Mouse (Mus musculus): ENCODE data around the gene Bnip2. TPM values are rescaled to one million over a fixed set of nuclear protein-coding genes. Genes with fewer than 3 reads are reported as not detected.

The Bnip2 gene
- polyA plus RNA-seq, 1 experiment from 2014 or later, result 85.2 TPM

DNA sequence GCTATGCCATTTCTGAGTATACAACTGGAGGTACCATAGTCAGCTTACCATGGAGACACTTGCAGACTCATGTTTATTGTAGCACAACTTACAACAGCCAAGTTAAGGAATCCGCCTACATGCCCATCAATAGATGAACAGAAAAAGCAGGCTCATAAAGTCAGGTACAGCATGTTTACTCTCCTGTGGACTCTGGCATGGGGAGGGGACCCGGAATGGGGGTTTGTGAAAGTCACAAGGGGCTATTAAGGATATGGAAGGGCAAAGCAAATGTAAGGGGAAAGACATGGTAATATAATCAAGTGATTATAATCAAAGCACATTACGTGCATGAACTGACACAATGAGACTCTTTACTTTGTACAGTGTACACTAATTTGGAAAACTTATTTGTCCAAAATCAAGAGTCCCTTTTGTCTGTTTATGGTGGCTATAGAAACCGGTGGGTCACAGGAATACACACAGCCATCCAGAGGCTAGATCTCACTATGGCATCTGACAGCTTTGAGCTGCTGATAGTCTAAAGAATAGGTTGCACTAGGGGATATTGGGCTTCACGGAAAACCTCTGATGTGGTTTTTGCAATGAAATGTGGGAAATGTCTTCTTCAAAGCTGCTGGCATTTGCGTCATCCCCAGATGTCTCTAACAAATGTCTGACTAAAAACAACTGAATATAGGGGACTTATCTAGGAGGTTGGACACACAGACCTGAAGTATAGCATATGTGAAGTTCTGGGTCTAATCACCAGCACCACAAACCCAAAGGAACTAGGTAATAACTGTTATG is 50.5 kb downstream of the Bnip2 start:
- no peak for ATAC-seq (ENCODE audit: low FRiP score)
- Histone ChIP-seq H3K36me3 (no peaks in the 10 kb centered on the region), H3K4me1 (replicated peaks) (no peaks in the 10 kb centered on the region), H3K4me2 (no peak overlapping the region), H3K27ac (no peak overlapping the region), H3K9me3 (no peaks in the 10 kb centered on the region; the same call in 1 of the 2 replicates), H3K4me3 (no peak overlapping the region), H3K27me3 (no peaks in the 10 kb centered on the region), H3K9ac (no peak overlapping the region)
- 93% methylated on average over 6 of the region's 6 CpGs for WGBS

DNA sequence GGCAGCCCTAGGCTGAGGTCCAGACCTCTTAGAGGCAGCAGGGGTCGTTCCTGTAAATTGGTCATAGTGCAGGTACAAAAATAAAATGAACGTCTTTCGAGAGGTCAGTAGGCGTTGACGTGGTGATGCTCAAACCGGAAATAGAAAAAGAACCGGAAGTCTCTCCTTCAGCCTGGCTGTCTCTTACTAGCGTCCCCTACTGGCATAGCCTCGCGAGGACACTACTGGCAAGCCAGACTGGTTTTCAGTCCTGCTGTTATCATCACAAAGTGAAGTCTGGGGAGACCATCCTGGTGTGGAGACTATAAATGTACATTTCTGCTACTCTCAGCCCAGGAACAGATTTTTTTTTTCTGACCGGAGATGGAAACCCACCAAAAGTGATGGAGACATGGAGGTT is 51.3 kb downstream of the Bnip2 start:
- no peak overlapping the region for H3K4me2 ChIP-seq
- no peak overlapping the region for H3K27ac ChIP-seq
- no peak for ATAC-seq (ENCODE audit: low FRiP score)
- H3K4me1 ChIP-seq (replicated peaks), result no peaks in the 10 kb centered on the region
- H3K27me3 ChIP-seq, result no peaks in the 10 kb centered on the region
- no peaks in the 10 kb centered on the region for H3K36me3 ChIP-seq
- no peak overlapping the region for H3K9ac ChIP-seq
- 85% methylated on average over 11 of the region's 11 CpGs for WGBS
- no peak overlapping the region for H3K4me3 ChIP-seq
- H3K9me3 ChIP-seq, result no peaks in the 10 kb centered on the region; the same call in 1 of the 2 replicates

DNA sequence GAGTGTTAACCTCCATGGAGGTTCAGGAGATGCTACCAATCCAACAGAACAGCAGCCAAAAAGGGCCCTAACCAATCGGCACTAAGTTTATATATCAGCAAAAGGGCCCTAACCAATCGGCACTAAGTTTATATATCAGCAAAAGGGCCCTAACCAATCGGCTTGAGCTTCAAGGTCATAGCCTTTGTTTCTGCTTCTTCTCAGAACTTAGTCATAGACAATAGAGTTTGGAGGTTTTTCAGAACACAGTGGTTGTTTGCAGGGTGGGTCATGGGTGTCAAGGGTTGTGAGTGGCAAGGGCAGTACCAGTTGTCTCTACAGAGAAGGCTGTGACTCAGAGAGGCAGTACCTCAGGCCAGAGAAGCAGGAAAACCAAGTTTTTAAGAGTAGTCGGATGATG is 52.9 kb downstream of the Bnip2 start:
- Histone ChIP-seq H3K4me2 (no peak overlapping the region), H3K9ac (no peak overlapping the region), H3K9me3 (no peaks in the 10 kb centered on the region; the same call in 1 of the 2 replicates), H3K36me3 (no peaks in the 10 kb centered on the region), H3K27ac (no peak overlapping the region), H3K4me1 (replicated peaks) (no peaks in the 10 kb centered on the region), H3K27me3 (no peaks in the 10 kb centered on the region), H3K4me3 (no peak overlapping the region)
- no peak for ATAC-seq (ENCODE audit: low FRiP score)
- WGBS, result 94% methylated on average over 4 of the region's 4 CpGs

DNA sequence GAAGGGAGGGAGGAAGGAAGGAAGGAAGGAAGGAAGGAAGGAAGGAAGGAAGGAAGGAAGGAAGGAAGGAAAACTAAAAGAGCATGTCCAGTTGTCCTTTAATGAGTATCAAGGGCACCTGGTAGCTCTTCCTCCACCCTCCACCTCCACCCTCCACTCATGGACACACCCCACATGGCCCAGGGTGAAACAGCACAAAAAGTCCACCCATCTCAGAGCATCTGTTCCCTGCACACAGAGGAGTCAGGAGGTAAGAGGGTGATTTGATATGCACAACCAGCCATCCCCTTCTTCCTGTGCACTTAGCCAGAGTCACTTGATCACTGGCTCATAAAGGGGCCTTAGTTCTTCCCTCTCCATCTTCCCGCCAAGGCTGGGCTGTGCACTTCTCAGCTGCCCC is 53.7 kb downstream of the Bnip2 start:
- ATAC-seq (ENCODE audit: low FRiP score), result no peak
- Histone ChIP-seq H3K27me3 (no peaks in the 10 kb centered on the region), H3K9me3 (no peaks in the 10 kb centered on the region; the same call in 1 of the 2 replicates), H3K27ac (no peak overlapping the region), H3K4me1 (replicated peaks) (no peaks in the 10 kb centered on the region), H3K9ac (no peak overlapping the region), H3K36me3 (no peaks in the 10 kb centered on the region), H3K4me2 (no peak overlapping the region), H3K4me3 (no peak overlapping the region)
- 71% methylated on average over 1 of the region's 1 CpGs for WGBS

DNA sequence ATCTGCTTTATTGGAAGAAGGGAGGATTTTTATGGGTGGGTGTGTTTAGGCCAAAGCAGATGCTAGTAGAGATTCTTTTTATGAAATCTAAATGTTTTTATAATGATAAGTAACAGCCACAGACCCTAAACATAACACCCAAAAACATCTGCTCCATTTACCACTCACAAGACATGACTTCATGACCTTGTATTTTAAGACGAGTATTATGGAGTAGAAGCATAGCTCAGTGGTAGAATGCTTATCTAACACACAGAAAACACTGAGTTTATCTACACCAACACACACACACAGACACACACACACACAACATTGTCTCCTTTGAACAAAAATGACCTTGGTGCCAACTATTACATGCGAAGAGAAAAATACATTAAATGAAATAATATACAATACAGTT is 55.6 kb downstream of the Bnip2 start:
- Histone ChIP-seq H3K36me3 (no peaks in the 10 kb centered on the region), H3K27me3 (no peaks in the 10 kb centered on the region), H3K9me3 (no peaks in the 10 kb centered on the region), H3K9ac (no peak overlapping the region), H3K4me1 (replicated peaks) (no peaks in the 10 kb centered on the region; the same call in 1 of the 2 replicates), H3K4me2 (no peak overlapping the region), H3K27ac (no peak overlapping the region), H3K4me3 (no peak overlapping the region)
- WGBS, result 84% methylated on average over 2 of the region's 2 CpGs
- ATAC-seq (ENCODE audit: low FRiP score), result no peak

DNA sequence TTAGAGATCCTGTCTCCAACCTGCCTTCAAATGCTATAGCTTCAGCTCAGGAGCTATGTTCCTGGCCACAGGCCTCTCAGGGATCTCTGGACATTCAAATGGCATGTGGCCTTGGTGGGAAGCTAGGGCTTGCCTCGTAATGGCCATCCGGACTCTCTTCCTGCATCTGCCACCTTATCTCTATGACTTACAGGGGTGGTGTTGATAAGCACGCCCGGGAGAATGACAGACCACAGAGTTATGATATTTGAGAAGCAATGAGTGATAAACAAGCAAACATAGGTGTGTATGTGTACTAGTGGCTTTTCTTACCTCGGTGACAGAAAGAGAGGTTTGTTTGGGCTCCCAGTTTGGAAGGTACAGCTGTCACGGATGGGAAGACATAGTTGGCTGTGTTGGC is 57.0 kb downstream of the Bnip2 start:
- no peaks in the 10 kb centered on the region for H3K9me3 ChIP-seq
- no peak overlapping the region for H3K27ac ChIP-seq
- ATAC-seq (ENCODE audit: low FRiP score), result no peak
- no peak overlapping the region for H3K4me3 ChIP-seq
- H3K4me1 ChIP-seq (replicated peaks), result no peaks in the 10 kb centered on the region; the same call in 1 of the 2 replicates
- no peak overlapping the region for H3K4me2 ChIP-seq
- H3K9ac ChIP-seq, result no peak overlapping the region
- H3K27me3 ChIP-seq, result no peaks in the 10 kb centered on the region
- 93% methylated on average over 6 of the region's 6 CpGs for WGBS
- no peaks in the 10 kb centered on the region for H3K36me3 ChIP-seq

DNA sequence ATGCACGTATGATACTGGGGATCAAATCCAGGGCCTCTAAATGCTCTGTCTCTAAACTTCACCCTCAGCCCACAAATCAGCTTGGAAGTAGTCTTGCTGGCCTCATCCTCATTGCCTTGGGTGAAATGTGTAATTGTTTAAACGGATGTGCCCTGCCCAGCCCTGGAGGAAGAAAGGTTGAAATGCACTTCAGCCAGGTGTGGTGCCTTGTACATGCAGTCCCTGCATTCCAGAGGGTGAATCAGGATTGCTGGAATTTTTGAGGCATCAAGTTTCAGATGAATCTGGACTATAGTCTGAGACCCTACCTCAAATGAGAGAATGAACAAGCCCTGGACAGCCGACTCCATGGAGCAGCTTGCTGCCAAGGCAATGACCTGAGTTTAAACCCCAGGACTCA is 58.6 kb downstream of the Bnip2 start:
- ATAC-seq (ENCODE audit: low FRiP score), result no peak
- H3K27me3 ChIP-seq, result no peaks in the 10 kb centered on the region
- H3K36me3 ChIP-seq, result no peaks in the 10 kb centered on the region
- H3K4me1 ChIP-seq (replicated peaks), result no peaks in the 10 kb centered on the region; the same call in 1 of the 2 replicates
- 68% methylated on average over 3 of the region's 3 CpGs for WGBS
- no peaks in the 10 kb centered on the region for H3K9me3 ChIP-seq
- H3K9ac ChIP-seq, result no peak overlapping the region
- H3K4me3 ChIP-seq, result no peak overlapping the region
- H3K4me2 ChIP-seq, result no peak overlapping the region
- H3K27ac ChIP-seq, result no peak overlapping the region

DNA sequence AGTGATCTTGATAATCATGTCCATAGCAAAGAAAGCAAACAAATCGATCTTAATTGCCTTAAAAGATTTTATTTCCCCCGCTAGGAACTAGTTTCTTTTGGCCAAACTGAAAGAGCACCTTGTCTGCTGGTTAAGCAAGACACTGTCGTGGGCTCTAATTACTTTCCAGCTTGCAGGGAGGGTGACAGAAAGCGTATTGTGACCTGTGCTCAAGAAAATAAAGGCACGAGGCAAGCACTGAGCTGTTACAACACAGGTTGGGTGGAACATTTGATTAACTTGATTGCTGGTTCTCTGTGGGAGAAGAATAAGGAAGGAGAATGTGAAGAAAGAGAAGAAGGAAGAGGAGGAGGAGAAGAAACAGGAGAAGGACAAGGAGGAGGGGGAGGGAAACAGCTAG is 59.0 kb downstream of the Bnip2 start:
- Histone ChIP-seq H3K9me3 (no peaks in the 10 kb centered on the region), H3K4me2 (no peak overlapping the region), H3K27me3 (no peaks in the 10 kb centered on the region), H3K9ac (no peak overlapping the region), H3K4me3 (no peak overlapping the region), H3K27ac (no peak overlapping the region), H3K4me1 (replicated peaks) (no peaks in the 10 kb centered on the region; the same call in 1 of the 2 replicates), H3K36me3 (no peaks in the 10 kb centered on the region)
- no peak for ATAC-seq (ENCODE audit: low FRiP score)
- WGBS, result 57% methylated on average over 5 of the region's 5 CpGs

DNA sequence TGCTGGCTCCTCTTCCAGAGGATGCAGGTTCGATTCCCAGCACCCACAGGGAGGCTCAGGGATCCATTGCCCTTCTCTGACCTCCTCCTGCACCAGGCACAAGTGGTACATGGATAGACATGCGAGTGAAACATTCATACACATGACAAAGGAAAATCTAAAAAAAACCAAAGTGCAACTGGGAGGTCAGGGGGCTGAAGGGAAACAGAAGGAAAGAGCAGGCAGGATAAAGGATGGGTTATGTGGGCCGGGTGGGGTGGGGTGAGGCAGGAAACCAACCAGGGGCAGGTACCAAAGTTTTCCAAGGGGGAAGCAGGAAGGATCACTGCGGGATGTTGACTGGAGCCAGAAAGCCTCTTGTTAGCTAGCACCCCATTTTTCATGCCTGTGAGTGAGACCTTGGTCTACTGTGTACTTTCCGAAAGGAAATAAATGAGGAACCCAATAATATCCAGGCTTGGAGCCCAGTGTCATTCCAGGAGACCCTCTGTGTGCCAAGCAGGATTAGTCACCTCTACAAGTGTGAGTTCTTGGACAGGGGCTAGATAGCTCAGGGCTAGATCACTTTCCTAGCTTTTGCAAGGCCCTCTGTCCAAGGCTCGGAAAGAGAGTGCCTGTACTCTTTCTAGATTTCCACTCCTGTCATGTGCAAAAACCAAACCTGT is 59.6 kb downstream of the Bnip2 start:
- no peaks in the 10 kb centered on the region for H3K36me3 ChIP-seq
- WGBS, result 58% methylated on average over 6 of the region's 6 CpGs
- no peaks in the 10 kb centered on the region for H3K9me3 ChIP-seq
- H3K9ac ChIP-seq, result no peak overlapping the region
- no peak for ATAC-seq (ENCODE audit: low FRiP score)
- H3K27me3 ChIP-seq, result no peaks in the 10 kb centered on the region
- H3K27ac ChIP-seq, result no peak overlapping the region
- H3K4me2 ChIP-seq, result no peak overlapping the region
- no peak overlapping the region for H3K4me3 ChIP-seq
- H3K4me1 ChIP-seq (replicated peaks), result peaks cover 3% of the 10 kb centered on the region; the same call in 1 of the 2 replicates

DNA sequence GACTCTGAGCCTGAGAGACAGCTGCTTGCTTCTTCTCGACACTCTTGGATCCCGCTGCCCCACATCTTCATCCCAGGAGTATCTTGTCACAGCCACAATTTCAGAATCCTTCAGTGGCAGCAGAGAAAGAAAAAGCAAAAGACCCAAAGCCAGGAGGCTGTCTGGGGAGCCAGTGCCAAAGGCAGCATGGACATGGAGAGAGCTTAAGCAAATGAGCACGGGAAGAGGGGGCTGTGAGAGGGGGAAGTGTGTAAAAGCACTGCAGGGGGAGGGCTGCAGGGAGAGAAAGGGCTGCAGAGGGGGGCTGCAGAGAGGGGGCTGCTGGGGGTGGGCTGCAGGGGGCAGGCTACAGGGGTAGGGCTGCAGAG is 60.1 kb downstream of the Bnip2 start:
- Histone ChIP-seq H3K27me3 (no peaks in the 10 kb centered on the region), H3K4me1 (replicated peaks) (peaks cover 3% of the 10 kb centered on the region; the same call in 1 of the 2 replicates), H3K4me3 (no peak overlapping the region), H3K27ac (no peak overlapping the region), H3K9me3 (no peaks in the 10 kb centered on the region), H3K9ac (no peak overlapping the region), H3K4me2 (no peak overlapping the region), H3K36me3 (no peaks in the 10 kb centered on the region)
- no peak for ATAC-seq (ENCODE audit: low FRiP score)
- 38% methylated on average over 3 of the region's 3 CpGs for WGBS

DNA sequence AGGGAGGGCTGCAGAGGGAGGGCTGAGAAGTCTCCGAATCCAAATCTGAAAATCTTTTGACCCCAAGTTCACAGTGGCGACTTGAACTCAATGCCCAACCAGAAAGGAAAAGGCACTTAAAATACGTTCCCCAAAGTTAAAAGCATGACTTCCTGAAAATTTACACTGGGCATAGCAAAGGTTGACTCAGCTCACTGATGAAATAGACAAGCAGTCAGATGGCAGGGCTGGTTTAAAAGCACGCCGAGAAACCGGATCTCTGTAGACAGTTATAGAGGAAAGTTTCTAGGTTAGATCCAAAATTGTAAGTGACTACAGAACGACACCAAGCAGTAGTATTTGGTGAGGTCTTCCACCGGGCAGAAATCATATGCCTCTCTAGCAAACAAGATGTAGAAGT is 60.6 kb downstream of the Bnip2 start:
- 52% methylated on average over 8 of the region's 8 CpGs for WGBS

DNA sequence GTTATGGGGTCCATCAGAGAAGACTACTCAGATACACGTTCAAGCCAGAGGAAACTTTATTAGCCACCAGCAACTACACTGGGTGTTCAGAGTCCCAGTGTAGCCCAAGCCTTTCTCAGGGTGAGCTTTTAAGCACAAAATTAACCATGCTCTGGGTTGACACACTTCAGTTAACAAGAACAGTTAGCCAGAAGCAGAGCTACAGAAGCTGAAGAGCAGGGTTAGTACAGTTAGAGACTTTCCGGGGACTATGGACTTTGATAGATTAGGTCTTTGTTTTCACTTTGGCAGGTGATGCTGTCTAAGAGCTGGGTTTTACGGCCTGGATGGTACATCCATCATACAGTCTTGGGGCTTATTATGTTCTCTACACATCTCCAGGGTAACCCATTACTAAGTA is 63.5 kb downstream of the Bnip2 start:
- H3K27me3 ChIP-seq, result no peaks in the 10 kb centered on the region
- no peak overlapping the region for H3K27ac ChIP-seq
- H3K4me1 ChIP-seq (replicated peaks), result peaks cover 3% of the 10 kb centered on the region; the same call in 1 of the 2 replicates
- no peak overlapping the region for H3K4me2 ChIP-seq
- WGBS, result 48% methylated on average over 3 of the region's 3 CpGs
- H3K9ac ChIP-seq, result no peak overlapping the region
- no peak for ATAC-seq (ENCODE audit: low FRiP score)
- H3K36me3 ChIP-seq, result no peaks in the 10 kb centered on the region
- H3K4me3 ChIP-seq, result no peak overlapping the region
- no peaks in the 10 kb centered on the region for H3K9me3 ChIP-seq

More for the DNA sequence above, 60.6 kb downstream of the Bnip2 start:
- no peak overlapping the region for H3K27ac ChIP-seq
- no peak for ATAC-seq (ENCODE audit: low FRiP score)
- H3K4me2 ChIP-seq, result no peak overlapping the region
- no peaks in the 10 kb centered on the region for H3K9me3 ChIP-seq
- H3K4me3 ChIP-seq, result no peak overlapping the region
- peaks cover 3% of the 10 kb centered on the region; the same call in 1 of the 2 replicates for H3K4me1 ChIP-seq (replicated peaks)
- H3K27me3 ChIP-seq, result no peaks in the 10 kb centered on the region
- no peak overlapping the region for H3K9ac ChIP-seq
- no peaks in the 10 kb centered on the region for H3K36me3 ChIP-seq

DNA sequence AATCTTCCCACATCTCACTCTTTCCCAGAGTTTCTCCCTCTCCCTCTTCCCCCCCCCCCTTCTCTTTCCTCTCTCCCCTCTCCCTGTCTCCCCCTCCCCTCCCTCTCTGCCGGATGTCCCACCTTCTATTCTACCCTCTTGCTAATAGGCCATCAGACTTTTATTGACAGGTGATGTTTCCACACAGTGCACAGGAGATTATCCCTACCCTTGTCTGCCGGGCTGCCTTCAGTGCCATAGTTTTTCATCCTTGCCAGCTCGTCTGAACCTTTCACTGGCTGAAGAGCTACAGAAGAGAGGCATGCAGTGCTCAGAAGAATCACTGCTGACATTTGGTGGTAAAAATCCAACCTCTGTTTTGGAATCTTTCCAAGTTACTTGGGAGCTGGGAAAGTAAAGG is 64.1 kb downstream of the Bnip2 start:
- Histone ChIP-seq H3K4me2 (no peak overlapping the region), H3K27me3 (no peaks in the 10 kb centered on the region), H3K4me1 (replicated peaks) (peaks cover 3% of the 10 kb centered on the region; the same call in 1 of the 2 replicates), H3K9me3 (no peaks in the 10 kb centered on the region), H3K27ac (no peak overlapping the region), H3K9ac (no peak overlapping the region), H3K36me3 (no peaks in the 10 kb centered on the region), H3K4me3 (no peak overlapping the region)
- no peak for ATAC-seq (ENCODE audit: low FRiP score)
- 55% methylated on average over 3 of the region's 3 CpGs for WGBS
